Mouse (Mus musculus): ENCODE results near the gene Ctdsp1. TPM values are rescaled to one million over a fixed set of nuclear protein-coding genes. Genes with fewer than 3 reads are reported as not detected.

The Ctdsp1 gene
- total RNA-seq, 4 experiments from 2014 or later = 27.6 to 33.4 (median 31.6) TPM

- DNase-seq (ENCODE audit: low spot score in 2 of 2) = no peak
Measured at GRCm38 (mm10) chr1:74444538-74444937, 53.2 kb downstream of the Ctdsp1 start.

Small RNA genes within 50 kb of the gene (microRNA-seq; reads per million reads assigned to microRNA genes)
- gene Mir26b = 12,659 to 15,225 reads per million in 2 experiments

Other genes starting within 250 kb of the Ctdsp1 start
- not detected for gene Cxcr2, start 237.5 kb upstream of the Ctdsp1 start, total RNA-seq (2022)
- under 1 TPM in 1 of 4 experiments, not detected in 3; 0.34 TPM for gene Cxcr1, start 196.9 kb upstream of the Ctdsp1 start, total RNA-seq (2022)
- gene Arpc2, start 155.4 kb upstream of the Ctdsp1 start, total RNA-seq (2022) = 100 to 1,000 TPM; 324 to 350 (median 341) TPM
- gene Gpbar1, start 113.0 kb upstream of the Ctdsp1 start, total RNA-seq (2022) = not detected
- 100 to 1,000 TPM; 150 to 159 (median 154) TPM for gene Aamp, start 106.8 kb upstream of the Ctdsp1 start, total RNA-seq (2022)
- 100 to 1,000 TPM; 170 to 190 (median 177) TPM for gene Pnkd, start 106.6 kb upstream of the Ctdsp1 start, total RNA-seq (2022)
- gene Tmbim1, start 85.9 kb upstream of the Ctdsp1 start, total RNA-seq (2022) = 10 to 100 TPM; 24.9 to 37.2 (median 33.3) TPM
- gene Catip, start 29.4 kb upstream of the Ctdsp1 start, total RNA-seq (2022) = 1 to 10 TPM; 1.7 to 3.3 (median 2.2) TPM
- 10 to 100 TPM in 2 of 4 experiments, 1 to 10 TPM in 2; 5.5 to 68.6 (median 30.6) TPM for gene Slc11a1, start 16.3 kb upstream of the Ctdsp1 start, total RNA-seq (2022)
- gene Vil1, start 17.9 kb downstream of the Ctdsp1 start, total RNA-seq (2022) = under 1 TPM; 0.71 to 0.92 (median 0.82) TPM
- 10 to 100 TPM; 22.7 to 25.7 (median 24.6) TPM for gene Cnot9, start 114.5 kb downstream of the Ctdsp1 start, total RNA-seq (2022)
- 10 to 100 TPM; 22.0 to 29.6 (median 23.6) TPM for gene Plcd4, start 151.4 kb downstream of the Ctdsp1 start, total RNA-seq (2022)
- 10 to 100 TPM; 22.1 to 31.4 (median 24.3) TPM for gene Usp37, start 152.8 kb downstream of the Ctdsp1 start, total RNA-seq (2022)
- gene Zfp142, start 196.7 kb downstream of the Ctdsp1 start, total RNA-seq (2022) = 10 to 100 TPM; 28.4 to 36.8 (median 31.7) TPM
- gene Bcs1l, start 196.8 kb downstream of the Ctdsp1 start, total RNA-seq (2022) = 10 to 100 TPM; 20.3 to 25.2 (median 23.4) TPM
- gene Rnf25, start 209.9 kb downstream of the Ctdsp1 start, total RNA-seq (2022) = 10 to 100 TPM; 62.0 to 85.5 (median 67.7) TPM
- gene Stk36, start 209.9 kb downstream of the Ctdsp1 start, total RNA-seq (2022) = 1 to 10 TPM; 3.5 to 8.0 (median 5.4) TPM